ENCODE assay signal across 8 mouse cellular contexts in genomic region chr3:73707461-73708409, GRCm38 (mm10). TPM values are rescaled to one million over a fixed set of nuclear protein-coding genes. Genes with fewer than 3 reads are reported as not detected.
DNase-seq lines count a peak whose midpoint lies in the region; ATAC-seq lines count a peak whose summit lies in the region.

No protein-coding gene starts in this region.

- H3K9ac ChIP-seq in limb, embryonic 12.5 days (replicated peaks) = peak overlapping the region; percentile 64
- H3K9ac ChIP-seq in midbrain, embryonic 16.5 days (ENCODE audit: low read depth, low read length) = peak overlapping the region; percentile 58

- 21% methylated on average over 20 of the region's 20 CpGs for WGBS in limb, embryonic 12.5 days
- WGBS in midbrain, embryonic 16.5 days = 18% methylated on average over 20 of the region's 20 CpGs

- no peaks in the 10 kb centered on the region for H3K27me3 ChIP-seq in limb, embryonic 12.5 days
- no peaks in the 10 kb centered on the region for H3K27me3 ChIP-seq in midbrain, embryonic 16.5 days (ENCODE audit: control insufficient read depth, insufficient read depth, low read depth, low read length)

- H3K4me3 ChIP-seq in limb, embryonic 12.5 days (replicated peaks) = peak overlapping the region; percentile 43
- H3K4me3 ChIP-seq in midbrain, embryonic 16.5 days (ENCODE audit: low read depth, low read length) = peak overlapping the region; percentile 45

- no peaks in the 10 kb centered on the region for H3K36me3 ChIP-seq in limb, embryonic 12.5 days
- no peaks in the 10 kb centered on the region for H3K36me3 ChIP-seq in midbrain, embryonic 16.5 days (ENCODE audit: control insufficient read depth, insufficient read depth, low read length)

- H3K27ac ChIP-seq in limb, embryonic 12.5 days = no peak overlapping the region
- no peak overlapping the region for H3K27ac ChIP-seq in midbrain, embryonic 16.5 days (ENCODE audit: low read length)

- ATAC-seq in limb, embryonic 12.5 days (ENCODE audit: insufficient number of reproducible peaks, insufficient read depth, low FRiP score, low TSS enrichment, low read depth) = peak; percentile 93
- ATAC-seq in midbrain, embryonic 16.5 days = peak; percentile 93
- no peak for ATAC-seq in erythroid progenitor cell, adult 5-6 weeks (replicated peaks; ENCODE audit: low FRiP score, poor library complexity, severe bottlenecking)

- DNase-seq in adrenal gland, adult 2 months = peak; percentile 64
- DNase-seq in embryo, embryonic 11.5 days (ENCODE audit: low read depth, low spot score) = peak; percentile 63
- DNase-seq in heart, adult 11 months = peak; percentile 96
- DNase-seq in kidney, adult 11 months = peak; percentile 3
- DNase-seq in testis, postnatal 14 days (ENCODE audit: low spot score) = peak; percentile 73

- H3K4me2 ChIP-seq in limb, embryonic 12.5 days = peak overlapping the region; percentile 60
- H3K4me2 ChIP-seq in midbrain, embryonic 16.5 days (ENCODE audit: low read length) = peak overlapping the region; percentile 90

- no peaks in the 10 kb centered on the region for H3K9me3 ChIP-seq in limb, embryonic 12.5 days
- H3K9me3 ChIP-seq in midbrain, embryonic 16.5 days (replicated peaks; ENCODE audit: control insufficient read depth, low read length, poor library complexity, severe bottlenecking) = no peaks in the 10 kb centered on the region

- H3K4me1 ChIP-seq in limb, embryonic 12.5 days (replicated peaks) = no peaks in the 10 kb centered on the region
- peaks cover 3% of the 10 kb centered on the region for H3K4me1 ChIP-seq in midbrain, embryonic 16.5 days (ENCODE audit: control insufficient read depth, insufficient read depth, low read length)

RNA-seq across cellular contexts. Expression of gene Bche, which starts 0.5 kb away (rescaled TPM):
- 1 to 10 TPM; 5.9 to 7.0 TPM for total RNA-seq in adrenal gland, adult 2 months (2021)
- polyA plus RNA-seq in adrenal gland, adult 2 months (2012; rRNA removed) = 0.57 and 0.73 TPM in 2 replicates
- polyA plus RNA-seq in limb, embryonic 12.5 days (2016; fragmentation: Nextera tagmentation; extraction: Ambion mirVana) = 2.5 and 3.0 TPM in 2 replicates
- polyA plus RNA-seq in midbrain, embryonic 16.5 days (2015; fragmentation: Nextera tagmentation; extraction: Ambion mirVana) = 1.6 TPM in 2 replicates
- total RNA-seq in erythroid progenitor cell, adult 5-6 weeks (2015; ENCODE audit: low replicate concordance) = not detected in 2 replicates
- not detected in 2 replicates for total RNA-seq in erythroid progenitor cell, adult 5-6 weeks (2017; ENCODE audit: low replicate concordance)

Comparison
In these comparisons a context has a peak if more than half of its experiments do, and no peak if none do; other contexts are left out.
1. DNase-seq: peak in every context shown above with its lines; median percentile 96 in heart, adult 11 months; 73 in testis, postnatal 14 days; 64 in adrenal gland, adult 2 months; 63 in embryo, embryonic 11.5 days; 3 in kidney, adult 11 months.